Mouse (Mus musculus) hindbrain, embryonic 14.5 days (tissue): ENCODE data around the gene Stoml1. TPM values are rescaled to one million over a fixed set of nuclear protein-coding genes. Genes with fewer than 3 reads are reported as not detected.
A peak's percentile ranks its signal among the peaks of the same experiment; 100 is the strongest.
"Not testable (repeated sequence)": the region's sequence is repeated elsewhere in the genome, so short reads cannot be mapped to it uniquely, and the experiment has no call there.

ENCODE experiments used
- ATAC-seq: fragments of 200-750 bp; cut with Nextera tagmentation; 2 replicates; pipeline ENCODE4 v1.8.0; 2017; ENCODE audit warnings: moderate number of reproducible peaks, mild to moderate bottlenecking, moderate TSS enrichment, moderate library complexity; ENCODE audit not compliant: low FRiP score
- DNase-seq: peaks from one replicate; pipeline ENCODE4 v3.0.0-alpha.2; 2015; ENCODE audit warnings: low spot score
- H3K27ac ChIP-seq: fragments of 300-500 bp; sonication (generic); 2 replicates; pipeline ENCODE4 v1.5.1; 2014; ENCODE audit warnings: mild to moderate bottlenecking, moderate library complexity
- H3K27me3 ChIP-seq: fragments of 300-500 bp; sonication (generic); 2 replicates; pipeline ENCODE4 v1.6.1; 2014; ENCODE audit warnings: mild to moderate bottlenecking, low read length, mixed read lengths; ENCODE audit not compliant: control insufficient read depth, insufficient read depth
- H3K36me3 ChIP-seq: fragments of 300-500 bp; sonication (generic); replicated peaks from 2 replicates; pipeline ENCODE4 v1.6.1; 2014; ENCODE audit not compliant: control insufficient read depth, insufficient read depth
- H3K4me1 ChIP-seq: fragments of 300-500 bp; sonication (generic); replicated peaks from 2 replicates; pipeline ENCODE4 v1.6.1; 2014; ENCODE audit warnings: antibody characterized with exemption, low read length, mixed read lengths; ENCODE audit not compliant: control insufficient read depth, insufficient read depth
- H3K4me2 ChIP-seq: fragments of 300-500 bp; sonication (generic); replicated peaks from 2 replicates; pipeline ENCODE4 v1.6.1; 2014; ENCODE audit warnings: mild to moderate bottlenecking, moderate library complexity
- H3K4me3 ChIP-seq: fragments of 300-500 bp; sonication (generic); replicated peaks from 2 replicates; pipeline ENCODE4 v1.5.1; 2014; ENCODE audit warnings: mild to moderate bottlenecking, low read length
- H3K9ac ChIP-seq: fragments of 300-500 bp; sonication (generic); 2 replicates; pipeline ENCODE4 v1.6.1; 2014
- H3K9me3 ChIP-seq: fragments of 300-500 bp; sonication (generic); 2 replicates; pipeline ENCODE4 v1.6.1; 2016; ENCODE audit warnings: low read length; ENCODE audit not compliant: control insufficient read depth
- WGBS: fragments of 180-500 bp; shearing (Covaris S2); extraction: QIAGEN DNeasy Blood & Tissue Kit; methylation state at CpG from one replicate; pipeline ENCODE4 v1.1.7; 2014; 5-methylcytosine and 5-hydroxymethylcytosine counted together
- polyA plus RNA-seq: library from polyadenylated mRNA; unstranded; fragments of >200 nt; fragmentation: Nextera tagmentation; extraction: Ambion mirVana; gene quantifications from 2 replicates; pipeline ENCODE4 v1.2.1, GENCODE M21; 2014

Gene Stoml1
- polyA plus RNA-seq, 1 experiment from 2014 or later: 103 TPM

DNA sequence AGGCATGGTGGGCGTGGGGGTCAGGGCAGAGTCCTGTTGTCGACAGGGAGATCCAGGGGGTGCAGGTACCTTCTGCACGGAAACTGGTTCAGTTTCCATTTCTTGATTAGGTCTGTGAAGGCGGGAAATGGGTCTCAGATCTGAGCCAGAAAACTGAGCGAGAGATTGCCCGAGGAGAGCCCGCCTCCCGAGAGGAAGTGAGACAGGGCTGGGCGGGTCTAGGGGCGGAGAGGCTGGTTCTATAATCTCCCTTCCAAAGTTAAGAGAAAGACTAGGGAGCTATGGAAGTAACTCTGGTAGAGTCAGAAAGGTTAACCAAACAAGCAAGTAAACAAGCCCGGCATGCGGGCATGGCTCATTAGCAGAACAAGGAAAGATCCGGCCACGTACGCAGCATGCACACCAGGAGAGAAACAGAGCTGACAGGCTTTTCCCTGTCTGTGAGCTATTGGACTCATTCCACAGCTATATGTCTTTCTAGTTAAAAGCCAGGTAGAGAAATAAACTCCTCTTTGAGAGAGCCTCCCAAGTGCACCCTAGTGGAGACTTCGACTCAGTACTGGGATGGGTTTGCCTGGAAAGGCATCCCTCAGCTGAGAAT is 3.3 kb upstream of the Stoml1 start, which contains the start of gene Pml:
Gene Pml (minus strand): TSS at position 195 of the 601 bp plus-strand sequence.
- H3K4me3 ChIP-seq: peak within 1 kb of the TSS; percentile 29
- no peaks in the 10 kb centered on the region for H3K36me3 ChIP-seq
- ATAC-seq (no peak), DNase-seq (peak; percentile 66)
- H3K9me3 ChIP-seq: no peaks in the 10 kb centered on the region
- H3K27ac ChIP-seq: peak within 1 kb of the TSS; percentile 48; the same call in 1 of the 2 replicates
- no peaks in the 10 kb centered on the region for H3K27me3 ChIP-seq
- H3K9ac ChIP-seq: peak within 1 kb of the TSS; percentile 44
- WGBS: under 1% methylated on average over 16 of the region's 16 CpGs
- peaks cover 21% of the 10 kb centered on the region for H3K4me1 ChIP-seq
- peak within 1 kb of the TSS; percentile 50 for H3K4me2 ChIP-seq

DNA sequence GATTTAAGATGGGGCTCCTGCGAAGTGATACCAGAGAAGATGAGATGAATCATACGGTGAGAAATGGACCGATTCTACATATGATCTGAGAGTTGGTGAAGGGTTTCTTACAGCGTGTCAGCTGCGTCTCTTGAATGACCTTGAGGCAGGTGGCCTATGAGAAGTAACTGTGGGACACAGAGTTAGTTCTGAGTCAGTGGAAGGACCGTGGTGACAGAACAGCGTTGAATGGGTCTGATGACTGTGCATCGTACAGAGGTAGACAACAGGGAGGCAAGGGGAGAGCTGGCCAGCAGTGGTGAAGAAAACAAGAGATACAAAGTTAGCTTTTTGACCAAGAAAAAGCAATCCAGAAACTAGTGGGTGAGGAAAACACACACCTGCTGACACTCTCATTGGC is 2.6 kb upstream of the Stoml1 start:
- H3K4me2 ChIP-seq: peak overlapping the region; percentile 50
- no peak overlapping the region for H3K4me3 ChIP-seq
- 0 out of 2 replicates have a peak overlapping the region, but pooled peaks have one; percentile 44 for H3K9ac ChIP-seq
- peaks cover 21% of the 10 kb centered on the region for H3K4me1 ChIP-seq
- H3K9me3 ChIP-seq: no peaks in the 10 kb centered on the region
- ATAC-seq (no peak), DNase-seq (no peak)
- no peaks in the 10 kb centered on the region for H3K27me3 ChIP-seq
- no peak overlapping the region for H3K27ac ChIP-seq
- no peaks in the 10 kb centered on the region for H3K36me3 ChIP-seq
- WGBS: 78% methylated on average over 8 of the region's 8 CpGs

DNA sequence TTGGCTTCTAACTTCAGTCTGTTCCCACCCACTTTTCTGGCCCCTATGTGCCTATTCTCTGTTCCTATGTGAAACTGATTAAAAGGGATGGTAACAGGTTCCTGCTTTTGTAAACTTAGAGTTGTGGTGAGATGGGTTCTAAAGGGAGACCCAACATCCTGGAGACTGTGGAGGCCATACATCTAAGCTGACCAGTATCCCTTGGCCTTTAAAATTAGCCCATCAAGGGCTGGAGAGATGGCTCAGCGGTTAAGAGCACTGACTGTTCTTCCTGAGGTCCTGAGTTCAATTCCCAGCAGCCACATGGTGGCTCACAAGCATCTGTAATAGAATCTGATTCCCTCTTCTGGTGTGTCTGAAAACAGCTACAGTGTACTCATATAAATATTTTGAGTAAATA is 2.2 kb upstream of the Stoml1 start:
- DNase-seq, H3K4me2 ChIP-seq, H3K27ac ChIP-seq, ATAC-seq, H3K4me3 ChIP-seq, H3K27me3 ChIP-seq, H3K9ac ChIP-seq, H3K36me3 ChIP-seq, H3K9me3 ChIP-seq: not testable (repeated sequence)
- WGBS: 90% methylated on average over 1 of the region's 1 CpGs
- peaks cover 21% of the 10 kb centered on the region for H3K4me1 ChIP-seq

DNA sequence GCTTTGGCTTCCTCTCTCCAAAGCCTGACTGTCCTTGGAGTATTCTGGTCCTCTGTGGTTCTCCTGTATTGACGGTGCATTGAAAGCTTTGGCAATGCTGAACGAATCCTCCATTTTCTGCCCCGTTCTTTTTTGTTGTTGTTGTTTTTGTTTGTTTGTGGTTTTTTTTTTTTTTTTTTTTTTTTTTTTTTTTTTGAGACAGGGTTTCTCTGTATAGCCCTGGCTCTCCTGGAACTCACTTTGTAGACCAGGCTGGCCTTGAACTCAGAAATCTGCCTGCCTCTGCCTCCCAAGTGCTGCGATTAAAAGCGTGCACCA is 800 bp downstream of the Stoml1 start:
- H3K9me3 ChIP-seq, H3K27me3 ChIP-seq, DNase-seq, ATAC-seq: not testable (repeated sequence)
- peak overlapping the region; percentile 80 for H3K27ac ChIP-seq
- peak overlapping the region; percentile 93 for H3K9ac ChIP-seq
- peak overlapping the region; percentile 86 for H3K4me3 ChIP-seq
- H3K36me3 ChIP-seq: peaks cover 33% of the 10 kb centered on the region
- 67% methylated on average over 5 of the region's 5 CpGs for WGBS
- peak overlapping the region; percentile 71 for H3K4me2 ChIP-seq
- H3K4me1 ChIP-seq: peaks cover 11% of the 10 kb centered on the region

DNA sequence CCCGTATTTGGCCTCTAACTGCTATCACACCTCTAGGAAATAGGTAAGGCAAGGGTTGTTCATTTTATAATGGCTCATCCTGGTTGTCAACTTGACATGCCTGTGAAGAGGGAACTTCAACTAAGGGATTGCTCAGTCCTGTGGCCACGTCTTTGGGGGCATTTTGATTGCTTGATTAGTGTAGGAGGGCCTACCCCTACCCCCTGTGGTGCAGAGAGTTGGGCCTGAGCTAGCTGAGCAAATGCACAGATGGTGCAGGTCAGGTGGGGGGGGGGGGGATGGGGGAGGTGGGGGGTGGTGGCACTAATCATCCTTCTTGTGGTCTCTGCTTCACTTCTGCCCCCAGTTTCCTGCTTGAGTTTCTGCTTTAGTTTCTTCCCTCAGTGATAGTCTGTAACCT is 2.1 kb downstream of the Stoml1 start:
- no peak overlapping the region for H3K4me3 ChIP-seq
- H3K4me2 ChIP-seq: no peak overlapping the region
- no peak overlapping the region for H3K9ac ChIP-seq
- 60% methylated on average over 2 of the region's 2 CpGs for WGBS
- H3K27ac ChIP-seq: no peak overlapping the region
- peaks cover 7% of the 10 kb centered on the region for H3K4me1 ChIP-seq
- ATAC-seq (no peak), DNase-seq (no peak)
- peaks cover 45% of the 10 kb centered on the region for H3K36me3 ChIP-seq
- no peaks in the 10 kb centered on the region for H3K27me3 ChIP-seq
- no peaks in the 10 kb centered on the region for H3K9me3 ChIP-seq

DNA sequence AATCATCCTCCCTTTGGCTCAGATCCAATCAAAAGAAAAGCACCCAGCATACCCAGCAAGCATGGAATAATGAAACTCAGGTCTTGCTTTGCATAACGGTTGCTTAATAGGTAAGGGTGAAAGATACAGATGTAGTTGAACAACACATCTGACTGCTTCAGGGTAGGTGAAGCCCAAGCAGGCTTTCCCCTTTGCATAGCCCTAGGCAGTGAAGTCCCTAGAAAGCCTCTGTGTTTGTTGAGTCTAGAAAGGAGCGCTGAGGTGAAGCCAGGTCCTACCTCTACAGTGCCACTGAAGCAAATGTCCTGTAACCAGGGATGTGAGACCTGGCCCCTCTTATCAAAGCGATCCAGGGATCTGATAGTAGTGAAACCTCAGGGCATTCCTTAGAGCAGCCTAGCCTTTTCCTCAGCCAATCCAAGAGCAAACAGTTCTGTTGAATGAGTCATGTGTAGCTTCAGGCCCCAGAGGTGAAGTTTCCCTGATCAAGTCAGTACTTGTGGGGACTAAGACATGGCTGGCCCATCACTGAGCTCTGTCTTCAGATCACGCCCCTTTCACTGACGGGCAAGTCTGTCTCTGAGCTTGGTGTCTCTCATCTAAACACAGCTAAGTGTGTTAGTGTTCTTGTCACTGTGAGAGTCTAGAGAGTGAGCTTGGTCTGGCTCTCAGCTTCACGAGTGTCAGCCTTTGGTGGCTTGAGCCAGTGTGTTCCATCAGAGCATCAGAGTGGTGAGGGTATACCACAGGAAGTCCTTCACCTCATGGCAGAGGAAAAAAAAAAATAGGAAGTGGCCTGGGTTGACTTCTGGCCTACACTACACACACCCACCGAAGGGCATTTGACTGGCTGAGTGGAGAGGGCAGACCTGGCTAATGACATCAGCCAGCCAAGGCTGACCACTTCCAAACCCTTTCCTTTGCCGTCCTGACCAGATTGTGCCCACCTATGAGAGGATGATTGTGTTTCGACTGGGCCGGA is 3.0 kb downstream of the Stoml1 start:
- no peaks in the 10 kb centered on the region for H3K27me3 ChIP-seq
- WGBS: 96% methylated on average over 10 of the region's 10 CpGs
- H3K36me3 ChIP-seq: peaks cover 52% of the 10 kb centered on the region
- no peaks in the 10 kb centered on the region for H3K9me3 ChIP-seq
- peaks cover 7% of the 10 kb centered on the region; the same call in 1 of the 2 replicates for H3K4me1 ChIP-seq
- H3K4me3 ChIP-seq: no peak overlapping the region
- no peak overlapping the region for H3K27ac ChIP-seq
- no peak for ATAC-seq
- H3K4me2 ChIP-seq: no peak overlapping the region
- DNase-seq: no peak
- no peak overlapping the region for H3K9ac ChIP-seq

DNA sequence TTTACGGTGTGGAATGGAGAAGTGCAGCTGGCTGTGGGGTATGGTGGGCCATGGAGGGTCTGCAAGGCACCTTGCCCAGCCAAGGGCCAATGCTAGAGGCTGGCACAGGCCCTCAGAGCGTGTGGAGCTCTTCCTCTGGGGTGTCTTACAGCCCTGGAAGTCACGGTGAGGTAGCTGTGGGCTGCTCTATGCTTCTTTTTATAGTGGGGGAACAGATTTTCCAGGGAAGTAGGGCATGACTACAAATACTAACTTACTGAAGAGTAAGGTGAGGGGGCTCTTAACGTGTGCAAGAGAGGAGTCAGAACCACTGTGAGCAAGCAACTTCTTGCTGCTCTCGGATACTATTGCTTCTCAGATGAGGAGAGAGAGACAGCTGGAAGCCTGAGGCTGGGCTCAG is 9.5 kb downstream of the Stoml1 start:
- Histone ChIP-seq H3K27me3 (no peaks in the 10 kb centered on the region), H3K4me2 (no peak overlapping the region), H3K27ac (no peak overlapping the region), H3K4me3 (no peak overlapping the region), H3K4me1 (no peaks in the 10 kb centered on the region), H3K36me3 (peaks cover 56% of the 10 kb centered on the region), H3K9me3 (no peaks in the 10 kb centered on the region), H3K9ac (no peak overlapping the region)
- WGBS: 90% methylated on average over 5 of the region's 5 CpGs
- ATAC-seq (no peak), DNase-seq (no peak)

DNA sequence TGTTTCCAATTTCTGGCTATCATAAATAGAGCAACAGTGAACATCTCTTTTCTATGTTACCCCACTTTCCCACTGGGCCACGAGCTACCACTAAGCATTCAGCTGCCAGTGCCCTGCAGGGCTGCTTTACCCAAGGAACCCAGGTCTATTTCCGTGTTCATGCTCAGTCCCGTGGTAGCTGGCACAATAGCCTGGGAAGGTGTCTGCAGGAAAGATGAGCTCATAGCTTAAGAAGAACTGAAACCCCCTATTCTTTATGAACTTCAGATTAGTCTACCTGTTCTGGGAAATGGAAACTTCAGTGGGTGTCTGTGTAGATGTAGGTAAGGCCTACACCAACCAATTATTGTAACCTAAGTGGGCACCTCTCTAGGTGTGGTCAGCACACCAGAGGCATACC is 12.4 kb downstream of the Stoml1 start:
- DNase-seq (no peak), ATAC-seq (no peak)
- Histone ChIP-seq H3K4me3 (no peak overlapping the region), H3K4me2 (no peak overlapping the region), H3K27me3 (no peaks in the 10 kb centered on the region), H3K9me3 (no peaks in the 10 kb centered on the region), H3K36me3 (peaks cover 29% of the 10 kb centered on the region), H3K9ac (no peak overlapping the region), H3K27ac (no peak overlapping the region), H3K4me1 (no peaks in the 10 kb centered on the region)
- 90% methylated on average over 3 of the region's 3 CpGs for WGBS

DNA sequence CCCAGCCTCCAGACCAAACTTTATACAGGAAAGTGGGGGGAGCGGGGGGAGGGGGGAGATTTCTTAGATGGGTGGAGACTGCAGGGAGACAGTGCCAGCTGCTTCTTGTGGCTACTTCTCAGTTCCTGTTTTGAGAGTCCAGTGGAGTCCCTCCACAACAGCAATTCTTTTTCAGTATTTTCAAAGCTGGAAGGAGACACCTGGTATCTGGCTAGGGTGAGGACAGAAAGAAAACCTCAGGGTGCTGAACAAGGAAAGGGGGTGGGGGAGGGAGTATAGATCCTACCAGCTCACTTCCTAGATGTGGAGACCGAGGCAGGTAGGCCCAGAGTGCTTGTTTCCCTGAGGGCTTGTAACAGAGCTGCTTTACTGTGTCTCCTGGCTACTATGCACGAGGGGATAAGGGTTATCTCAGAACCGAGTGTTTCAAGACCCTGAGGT is 13.6 kb downstream of the Stoml1 start:
- Histone ChIP-seq H3K36me3 (peaks cover 20% of the 10 kb centered on the region), H3K4me2 (no peak overlapping the region), H3K4me1 (no peaks in the 10 kb centered on the region), H3K9ac (no peak overlapping the region), H3K27me3 (no peaks in the 10 kb centered on the region), H3K9me3 (no peaks in the 10 kb centered on the region), H3K4me3 (no peak overlapping the region), H3K27ac (peak overlapping the region; percentile 16; the same call in 1 of the 2 replicates)
- ATAC-seq (no peak), DNase-seq (no peak)
- 45% methylated on average over 4 of the region's 4 CpGs for WGBS
